In genomic region chr7:28370051-28370450, GRCm38 (mm10) we compare ENCODE assay signal across 9 mouse cellular contexts. TPM values are rescaled to one million over a fixed set of nuclear protein-coding genes. Genes with fewer than 3 reads are reported as not detected.
DNase-seq lines count a peak whose midpoint lies in the region; ATAC-seq and TF ChIP-seq lines count a peak whose summit lies in the region.
"Had no signal": no experiment of that assay in that cellular context is flagged by ENCODE, and none has a peak within 500 bp of the region (broad histone marks: within the 10 kb centered on the region; RNA-seq: fewer than 3 reads in every experiment).

No protein-coding gene starts in this region.

- H3K4me3 ChIP-seq in lung, postnatal 0 days (ENCODE audit: low read depth, low read length), result no peak overlapping the region
- no peak overlapping the region for H3K4me3 ChIP-seq in intestine, postnatal 0 days (ENCODE audit: low read depth, low read length)
- H3K4me3 ChIP-seq in neural tube, embryonic 15.5 days (replicated peaks), result peak overlapping the region; percentile 87
- H3K4me3 ChIP-seq in left cerebral cortex, adult 2 months, result no peak overlapping the region

- peak overlapping the region; percentile 96 for H3K4me2 ChIP-seq in lung, postnatal 0 days (replicated peaks; ENCODE audit: low read depth, low read length)
- peak overlapping the region; percentile 96 for H3K4me2 ChIP-seq in intestine, postnatal 0 days (replicated peaks; ENCODE audit: low read depth)
- H3K4me2 ChIP-seq in neural tube, embryonic 15.5 days, result peak overlapping the region; percentile 95

- intact Hi-C loops in left cerebral cortex, adult 2 months (cut with DNase I), result no loop called here

- no peak overlapping the region for H3K9ac ChIP-seq in lung, postnatal 0 days (replicated peaks; ENCODE audit: low read depth)
- no peak overlapping the region for H3K9ac ChIP-seq in intestine, postnatal 0 days (ENCODE audit: low read depth, low read length)
- H3K9ac ChIP-seq in neural tube, embryonic 15.5 days (replicated peaks), result no peak overlapping the region

- H3K4me1 ChIP-seq in lung, postnatal 0 days (ENCODE audit: insufficient read depth, low read depth, low read length), result peaks cover 14% of the 10 kb centered on the region; the same call in 1 of the 2 replicates
- H3K4me1 ChIP-seq in intestine, postnatal 0 days (replicated peaks; ENCODE audit: control insufficient read depth, insufficient read depth, low read length), result no peaks in the 10 kb centered on the region
- peaks cover 35% of the 10 kb centered on the region for H3K4me1 ChIP-seq in neural tube, embryonic 15.5 days

- H3K27ac ChIP-seq in lung, postnatal 0 days (ENCODE audit: low read length), result no peak overlapping the region
- no peak overlapping the region for H3K27ac ChIP-seq in intestine, postnatal 0 days (ENCODE audit: low read depth, low read length)
- H3K27ac ChIP-seq in neural tube, embryonic 15.5 days (replicated peaks), result no peak overlapping the region
- H3K27ac ChIP-seq in left cerebral cortex, adult 2 months, result no peak overlapping the region

- no peak for TF ChIP-seq EP300 in lung, postnatal 0 days (IDR thresholded peaks at IDR 0.05)

- peaks cover 24% of the 10 kb centered on the region; the same call in 1 of the 2 replicates for H3K36me3 ChIP-seq in lung, postnatal 0 days (ENCODE audit: insufficient read depth, low read length)
- peaks cover 48% of the 10 kb centered on the region for H3K36me3 ChIP-seq in intestine, postnatal 0 days (ENCODE audit: control insufficient read depth, insufficient read depth)
- peaks cover 14% of the 10 kb centered on the region for H3K36me3 ChIP-seq in neural tube, embryonic 15.5 days

- H3K9me3 ChIP-seq in lung, postnatal 0 days (ENCODE audit: low read length), result no peaks in the 10 kb centered on the region
- H3K9me3 ChIP-seq in intestine, postnatal 0 days (ENCODE audit: control insufficient read depth), result no peaks in the 10 kb centered on the region
- H3K9me3 ChIP-seq in neural tube, embryonic 15.5 days (replicated peaks), result no peaks in the 10 kb centered on the region

- no peak for ATAC-seq in lung, postnatal 0 days
- ATAC-seq in intestine, postnatal 0 days, result no peak
- ATAC-seq in neural tube, embryonic 15.5 days (ENCODE audit: low FRiP score), result no peak
- no peak for ATAC-seq in erythroid progenitor cell, adult 5-6 weeks (replicated peaks; ENCODE audit: low FRiP score, poor library complexity, severe bottlenecking)
- ATAC-seq: Patski had no signal

- 89% methylated on average over 14 of the region's 14 CpGs for WGBS in lung, postnatal 0 days
- WGBS in intestine, postnatal 0 days, result 91% methylated on average over 14 of the region's 14 CpGs
- WGBS in neural tube, embryonic 15.5 days, result 94% methylated on average over 14 of the region's 14 CpGs

- no peaks in the 10 kb centered on the region for H3K27me3 ChIP-seq in lung, postnatal 0 days (replicated peaks; ENCODE audit: insufficient read depth, low read length)
- no peaks in the 10 kb centered on the region for H3K27me3 ChIP-seq in intestine, postnatal 0 days (replicated peaks; ENCODE audit: control insufficient read depth, insufficient read depth, low read length)
- H3K27me3 ChIP-seq in neural tube, embryonic 15.5 days (replicated peaks), result no peaks in the 10 kb centered on the region
- H3K27me3 ChIP-seq: Patski had no signal

- no peak for TF ChIP-seq CTCF in lung, postnatal 0 days (IDR thresholded peaks at IDR 0.05)
- TF ChIP-seq CTCF in intestine, postnatal 0 days (IDR thresholded peaks at IDR 0.05; ENCODE audit: low read depth), result no peak
- TF ChIP-seq CTCF in left cerebral cortex, adult 2 months (IDR thresholded peaks at IDR 0.05), result no peak

- peak; percentile 95 for DNase-seq in heart, adult 11 months
- DNase-seq in heart, adult 8-10 months (ENCODE audit: low spot score), result no peak
- no peak for DNase-seq in lung, postnatal 0 days (ENCODE audit: low spot score)
- no peak for DNase-seq in lung, postnatal 36 days
- DNase-seq in left cerebral cortex, adult 2 months (ENCODE audit: extremely low spot score in 1 of 2, low spot score in 2 of 2), result no peak

RNA-seq across cellular contexts. Expression of gene Plekhg2, which starts 2.3 kb away (rescaled TPM):
- total RNA-seq in heart, adult 8-10 months (2022), result 10 to 100 TPM in 3 of 4 experiments, 1 to 10 TPM in 1; 8.9 to 13.2 (median 11.2) TPM
- polyA plus RNA-seq in lung, postnatal 0 days (2015; fragmentation: Nextera tagmentation; extraction: Ambion mirVana), result 22.4 and 26.7 TPM in 2 replicates
- 10.6 and 11.9 TPM in 2 replicates for polyA plus RNA-seq in intestine, postnatal 0 days (2015; fragmentation: Nextera tagmentation; extraction: Ambion mirVana)
- 21.4 and 26.5 TPM in 2 replicates for polyA plus RNA-seq in neural tube, embryonic 15.5 days (2015; fragmentation: Nextera tagmentation; extraction: Ambion mirVana)
- 1 to 10 TPM; 7.1 to 7.7 TPM for total RNA-seq in left cerebral cortex, adult 2 months (2021)
- 2.1 and 5.8 TPM in 2 replicates for total RNA-seq in erythroid progenitor cell, adult 5-6 weeks (2015; ENCODE audit: low replicate concordance)
- total RNA-seq in erythroid progenitor cell, adult 5-6 weeks (2017; ENCODE audit: low replicate concordance), result 1.0 and 3.1 TPM in 2 replicates

RNA-seq across cellular contexts. Expression of gene Zfp36, which starts 10.0 kb away (rescaled TPM):
- 10 to 100 TPM; 12.2 to 40.6 (median 16.5) TPM for total RNA-seq in heart, adult 8-10 months (2022)
- 48.3 and 55.7 TPM in 2 replicates for polyA plus RNA-seq in lung, postnatal 0 days (2015; fragmentation: Nextera tagmentation; extraction: Ambion mirVana)
- polyA plus RNA-seq in intestine, postnatal 0 days (2015; fragmentation: Nextera tagmentation; extraction: Ambion mirVana), result 57.3 and 61.5 TPM in 2 replicates
- polyA plus RNA-seq in neural tube, embryonic 15.5 days (2015; fragmentation: Nextera tagmentation; extraction: Ambion mirVana), result 4.2 and 7.5 TPM in 2 replicates
- 1 to 10 TPM; 2.3 to 2.8 TPM for total RNA-seq in left cerebral cortex, adult 2 months (2021)
- total RNA-seq in erythroid progenitor cell, adult 5-6 weeks (2015; ENCODE audit: low replicate concordance), result 39.8 and 50.5 TPM in 2 replicates
- total RNA-seq in erythroid progenitor cell, adult 5-6 weeks (2017; ENCODE audit: low replicate concordance), result 3.9 and 6.4 TPM in 2 replicates

RNA-seq across cellular contexts. Expression of gene Rps16, which starts 19.6 kb away (rescaled TPM):
- 100 to 1,000 TPM; 472 to 574 (median 541) TPM for total RNA-seq in heart, adult 8-10 months (2022)
- polyA plus RNA-seq in lung, postnatal 0 days (2015; fragmentation: Nextera tagmentation; extraction: Ambion mirVana), result 623 and 695 TPM in 2 replicates
- polyA plus RNA-seq in intestine, postnatal 0 days (2015; fragmentation: Nextera tagmentation; extraction: Ambion mirVana), result 695 and 702 TPM in 2 replicates
- 467 and 619 TPM in 2 replicates for polyA plus RNA-seq in neural tube, embryonic 15.5 days (2015; fragmentation: Nextera tagmentation; extraction: Ambion mirVana)
- total RNA-seq in left cerebral cortex, adult 2 months (2021), result 100 to 1,000 TPM; 440 to 450 TPM
- 892 and 1,114 TPM in 2 replicates for total RNA-seq in erythroid progenitor cell, adult 5-6 weeks (2015; ENCODE audit: low replicate concordance)
- total RNA-seq in erythroid progenitor cell, adult 5-6 weeks (2017; ENCODE audit: low replicate concordance), result 132 and 239 TPM in 2 replicates

RNA-seq across cellular contexts. Expression of gene Med29, which starts 22.5 kb away (rescaled TPM):
- 10 to 100 TPM; 19.5 to 24.0 (median 22.2) TPM for total RNA-seq in heart, adult 8-10 months (2022)
- polyA plus RNA-seq in lung, postnatal 0 days (2015; fragmentation: Nextera tagmentation; extraction: Ambion mirVana), result 29.9 and 30.2 TPM in 2 replicates
- 42.7 and 44.2 TPM in 2 replicates for polyA plus RNA-seq in intestine, postnatal 0 days (2015; fragmentation: Nextera tagmentation; extraction: Ambion mirVana)
- 48.4 and 50.0 TPM in 2 replicates for polyA plus RNA-seq in neural tube, embryonic 15.5 days (2015; fragmentation: Nextera tagmentation; extraction: Ambion mirVana)
- 10 to 100 TPM; 18.1 to 18.8 TPM for total RNA-seq in left cerebral cortex, adult 2 months (2021)
- total RNA-seq in erythroid progenitor cell, adult 5-6 weeks (2015; ENCODE audit: low replicate concordance), result 0.84 and 13.0 TPM in 2 replicates
- 2.6 and 4.4 TPM in 2 replicates for total RNA-seq in erythroid progenitor cell, adult 5-6 weeks (2017; ENCODE audit: low replicate concordance)

RNA-seq across cellular contexts. Expression of gene Paf1, which starts 22.7 kb away (rescaled TPM):
- 10 to 100 TPM; 35.7 to 44.4 (median 39.1) TPM for total RNA-seq in heart, adult 8-10 months (2022)
- polyA plus RNA-seq in lung, postnatal 0 days (2015; fragmentation: Nextera tagmentation; extraction: Ambion mirVana), result 49.1 and 55.0 TPM in 2 replicates
- polyA plus RNA-seq in intestine, postnatal 0 days (2015; fragmentation: Nextera tagmentation; extraction: Ambion mirVana), result 54.6 and 60.6 TPM in 2 replicates
- polyA plus RNA-seq in neural tube, embryonic 15.5 days (2015; fragmentation: Nextera tagmentation; extraction: Ambion mirVana), result 89.3 and 96.0 TPM in 2 replicates
- 10 to 100 TPM; 65.7 to 66.8 TPM for total RNA-seq in left cerebral cortex, adult 2 months (2021)
- total RNA-seq in erythroid progenitor cell, adult 5-6 weeks (2015; ENCODE audit: low replicate concordance), result 21.4 and 56.6 TPM in 2 replicates
- 32.5 and 42.5 TPM in 2 replicates for total RNA-seq in erythroid progenitor cell, adult 5-6 weeks (2017; ENCODE audit: low replicate concordance)
